Mouse (Mus musculus) naive thymus-derived CD4-positive, alpha-beta T cell, adult 2 months (primary cell): Measurements from ENCODE around the gene Racgap1.

Experiments used
- DNase-seq: peaks from one replicate; pipeline ENCODE4 v3.0.0-alpha.2; 2011; ENCODE audit warnings: low read depth

The Racgap1 gene

DNA sequence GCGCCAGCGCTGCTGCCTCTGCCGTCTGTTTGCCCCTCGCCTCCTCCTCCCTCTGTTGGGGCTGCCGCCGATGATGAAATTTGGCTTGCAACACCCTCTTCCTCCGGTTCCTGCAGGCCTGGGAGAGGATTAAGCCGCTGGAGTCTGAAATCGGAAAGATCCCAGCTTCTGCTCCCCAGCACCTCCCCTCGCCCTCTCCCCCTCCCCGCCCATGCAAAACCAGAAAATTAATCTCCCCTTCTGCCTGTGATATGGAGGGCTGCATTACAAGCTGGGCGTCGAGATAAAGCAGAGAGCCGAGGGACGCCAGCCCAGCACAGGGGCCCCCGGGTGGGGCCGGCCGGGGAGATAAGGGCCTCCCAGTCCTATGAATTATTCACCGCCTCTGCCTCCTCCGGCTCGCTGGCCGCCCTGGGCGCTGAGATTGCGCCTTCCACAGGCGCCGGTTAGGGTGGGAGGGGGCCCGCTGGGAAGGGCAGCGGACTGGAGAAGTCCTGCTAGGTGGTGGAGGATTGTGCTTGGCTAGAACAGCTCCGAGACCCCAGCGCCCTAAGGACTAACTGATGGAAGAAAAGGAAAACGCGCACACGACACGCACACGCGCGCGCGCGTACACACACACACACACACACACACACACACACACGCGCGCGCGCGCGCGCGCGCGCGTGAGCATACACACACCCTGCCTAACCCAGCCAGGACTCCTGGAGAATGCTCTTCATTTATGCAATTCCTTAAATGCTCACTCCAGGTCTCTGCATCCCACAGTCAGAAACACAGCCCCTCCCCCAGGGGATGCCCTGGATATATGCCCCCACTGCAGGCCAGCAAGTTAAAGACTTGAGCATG, 13.4 kb upstream of the Racgap1 start:
- no peak for DNase-seq

- no peak for DNase-seq
Measured at GRCm38 (mm10) chr15:99663964-99664599, 12.6 kb upstream of the Racgap1 start.

GRCm38 (mm10) chr15:99662371-99662770, 10.9 kb upstream of the Racgap1 start:
- no peak for DNase-seq

- DNase-seq, result no peak
Measured at GRCm38 (mm10) chr15:99661121-99661830, 9.8 kb upstream of the Racgap1 start.

DNA sequence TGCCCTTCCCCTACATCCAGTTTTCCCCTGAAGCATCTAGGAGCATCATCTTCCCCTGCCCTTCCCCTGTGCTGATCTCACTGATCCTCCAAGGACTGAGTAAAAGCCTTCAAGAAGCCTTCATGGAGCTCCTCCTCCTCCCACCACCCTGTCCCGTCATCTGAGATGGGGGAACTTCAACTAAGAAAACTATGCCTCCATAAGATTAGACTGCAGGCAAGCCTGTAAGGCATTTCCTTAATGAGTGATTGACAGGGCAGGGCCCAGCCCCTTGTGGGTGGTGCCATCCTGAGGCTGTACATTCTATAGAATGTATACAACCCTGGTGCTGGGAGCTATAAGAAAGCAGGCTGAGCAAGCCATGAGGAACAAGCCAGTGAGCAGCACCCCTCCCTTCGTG, 7.0 kb upstream of the Racgap1 start:
- DNase-seq, result no peak

GRCm38 (mm10) chr15:99655956-99656355, 4.5 kb upstream of the Racgap1 start:
- no peak for DNase-seq

- DNase-seq, result no peak
Measured at GRCm38 (mm10) chr15:99653876-99654275, 2.4 kb upstream of the Racgap1 start.

DNA sequence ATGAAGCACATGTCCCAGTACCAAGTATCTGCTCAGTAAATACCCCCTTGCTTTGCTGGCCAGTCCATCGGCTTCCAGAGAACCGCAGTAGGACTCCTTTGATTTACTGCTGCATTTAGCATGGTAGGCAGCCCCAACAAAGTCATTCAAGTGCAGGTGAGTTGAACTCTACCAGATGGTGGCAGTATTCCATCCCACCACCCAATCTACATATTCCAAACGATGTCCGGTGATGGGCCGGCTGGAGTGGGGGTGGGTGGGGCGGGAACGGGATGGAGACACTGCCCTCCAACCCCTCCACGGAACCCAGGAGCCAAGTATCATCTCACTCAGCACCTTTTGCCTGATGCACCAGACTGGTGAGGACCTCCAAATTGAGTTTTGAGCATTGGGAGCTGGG, 1.8 kb upstream of the Racgap1 start:
- peak; percentile 52 for DNase-seq

DNA sequence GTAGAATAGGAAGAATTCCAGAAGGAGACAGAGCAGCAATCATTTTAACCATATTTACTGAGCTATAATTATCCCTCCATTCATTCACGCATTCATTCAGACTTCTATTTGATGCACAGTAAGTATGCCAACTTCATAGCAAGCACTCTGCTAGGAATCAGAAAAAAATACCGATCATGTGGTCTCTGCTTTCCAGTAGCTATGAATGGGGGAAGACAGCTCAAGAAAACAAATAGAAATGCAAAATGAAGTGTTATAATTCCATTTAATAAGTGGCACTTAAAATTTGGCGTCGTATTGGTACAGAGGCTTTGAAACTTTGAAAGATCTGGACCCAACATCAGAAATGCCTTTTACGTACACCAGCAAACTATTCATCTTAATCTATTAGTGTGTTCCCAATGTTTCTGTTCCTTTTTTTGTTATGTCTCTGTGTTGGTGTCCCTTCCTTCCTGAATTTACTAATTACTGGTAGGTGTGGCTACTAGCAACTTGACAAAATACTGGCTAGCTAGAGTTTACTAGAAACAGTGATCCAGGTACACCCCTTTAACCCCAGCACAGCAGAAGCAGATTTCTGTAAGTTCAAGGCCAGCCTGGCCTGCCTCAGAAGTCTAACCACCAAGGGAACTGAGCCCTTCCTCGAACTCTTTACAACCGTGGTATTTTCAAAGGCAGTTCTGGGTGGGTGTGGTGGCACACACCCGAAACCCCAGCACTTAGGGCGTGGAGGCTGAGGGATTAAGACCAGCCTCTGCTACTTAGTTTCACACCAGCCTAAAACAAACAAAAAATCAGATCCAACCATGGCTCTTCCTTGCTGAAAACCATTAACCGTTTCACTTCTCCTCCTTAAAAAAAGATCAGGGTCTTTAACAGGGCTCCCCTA, 772 bp upstream of the Racgap1 start:
- peak; percentile 47 for DNase-seq

DNA sequence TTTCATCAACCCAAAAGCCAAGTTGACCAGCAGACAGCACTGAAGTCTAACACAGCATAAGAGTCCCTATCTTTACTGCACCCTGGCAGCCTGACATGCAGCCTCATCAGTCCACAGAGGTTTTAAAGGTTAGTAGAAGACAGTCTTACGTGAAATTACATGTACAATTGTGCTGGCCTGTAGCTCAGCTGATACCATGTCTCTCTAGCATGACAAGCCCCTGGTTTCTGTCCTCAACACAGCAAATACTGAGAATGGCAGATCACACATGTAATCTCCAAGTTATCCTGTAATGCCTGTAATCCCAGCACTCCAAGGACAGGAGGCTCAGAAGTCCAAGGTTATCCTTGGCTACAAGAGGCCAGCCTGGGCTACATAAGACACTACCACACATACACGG, 1.2 kb downstream of the Racgap1 start:
- DNase-seq, result no peak

GRCm38 (mm10) chr15:99649067-99649761, 2.2 kb downstream of the Racgap1 start:
- DNase-seq, result no peak

GRCm38 (mm10) chr15:99648326-99648725, 3.1 kb downstream of the Racgap1 start:
- no peak for DNase-seq

DNA sequence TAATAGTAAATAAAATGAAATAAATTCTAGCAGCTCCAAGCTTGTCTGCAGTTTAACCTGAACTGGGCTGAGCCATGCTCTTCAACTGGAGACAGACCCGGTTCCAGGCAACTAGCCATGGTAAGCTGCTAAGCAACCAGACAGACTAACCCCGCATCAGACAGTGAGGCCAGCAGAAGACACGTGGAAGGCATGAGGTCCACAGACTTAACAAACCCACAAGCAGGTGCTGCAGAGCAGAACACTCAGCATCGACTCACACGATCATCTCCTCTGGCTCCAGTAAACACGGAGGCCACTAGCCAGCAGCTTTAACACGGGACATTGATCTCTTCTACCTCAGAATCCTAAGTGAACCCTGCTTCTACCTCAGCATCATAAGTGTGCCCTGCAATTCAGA, 6.7 kb downstream of the Racgap1 start:
- no peak for DNase-seq

GRCm38 (mm10) chr15:99643832-99644231, 7.6 kb downstream of the Racgap1 start:
- peak; percentile 26 for DNase-seq

- DNase-seq, result no peak
Measured at GRCm38 (mm10) chr15:99642622-99643021, 8.8 kb downstream of the Racgap1 start.

DNA sequence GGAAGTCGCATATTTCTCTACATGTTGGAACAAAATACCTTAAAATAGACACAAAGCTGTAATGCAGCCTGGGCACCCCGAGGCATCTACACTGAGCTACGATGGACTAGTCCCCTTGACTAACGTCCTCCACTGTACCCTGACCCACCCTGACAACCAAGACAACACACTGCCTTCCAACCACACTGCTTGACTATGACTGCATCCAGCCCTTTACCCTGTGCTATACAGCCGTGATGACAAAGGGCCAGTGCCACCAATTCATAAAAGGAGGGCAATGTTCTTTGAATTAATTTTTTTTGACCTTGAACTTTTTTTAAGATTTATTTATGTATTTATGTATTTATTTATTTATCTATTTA, 13.4 kb downstream of the Racgap1 start:
- no peak for DNase-seq

DNA sequence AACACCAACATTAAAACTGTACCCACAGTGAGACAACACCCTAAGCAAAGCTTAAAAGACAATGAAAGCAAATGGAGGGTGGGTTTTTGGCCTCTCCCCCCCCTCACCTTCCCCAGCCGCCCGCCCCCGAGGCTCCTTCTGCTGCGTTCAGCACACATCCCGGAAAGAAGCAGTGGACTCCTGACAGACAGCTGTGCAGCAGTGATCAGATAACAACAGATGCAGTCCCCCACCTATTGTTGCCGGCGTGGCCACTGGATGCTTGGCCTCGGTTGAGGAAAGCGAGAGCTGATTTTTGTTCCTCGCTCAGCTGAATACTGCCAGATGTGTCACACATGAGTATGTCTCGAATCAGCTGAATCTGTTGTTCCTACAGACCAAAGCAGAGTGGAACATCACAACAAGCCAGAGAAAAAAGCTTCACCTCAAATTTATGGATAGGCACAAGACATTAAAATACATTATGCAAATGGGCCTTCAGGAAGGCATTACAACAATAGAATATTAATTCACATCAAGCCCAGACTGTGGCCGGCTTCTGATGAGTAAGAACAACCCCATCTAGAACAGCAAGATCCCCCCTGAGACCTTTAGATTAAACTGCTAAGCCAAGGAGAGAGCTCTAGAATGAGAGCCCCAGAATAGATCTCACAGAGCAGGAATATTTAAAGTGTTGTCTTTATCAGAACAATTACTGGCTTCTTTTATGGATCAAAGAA, 13.9 kb downstream of the Racgap1 start:
- DNase-seq, result no peak

DNA sequence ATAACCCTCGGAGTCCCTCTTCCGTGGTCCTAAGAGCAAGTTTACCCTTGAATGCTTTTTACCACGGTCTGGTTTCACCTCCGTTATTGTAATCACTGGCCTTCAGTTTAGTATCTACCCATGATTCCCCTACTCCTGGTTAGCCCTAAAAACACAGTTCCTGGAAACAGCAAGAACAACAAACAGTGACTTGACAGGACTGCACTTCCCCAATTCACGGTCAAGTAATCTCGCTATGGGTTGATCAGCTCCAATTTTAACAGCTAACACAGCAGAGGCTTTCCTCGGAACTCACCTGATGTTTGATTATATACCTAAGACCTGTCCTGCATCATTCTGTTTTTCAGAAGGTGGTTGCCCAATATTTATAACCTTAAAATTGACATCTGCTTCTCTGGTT, 16.8 kb downstream of the Racgap1 start:
- DNase-seq, result no peak

GRCm38 (mm10) chr15:99631618-99632017, 19.8 kb downstream of the Racgap1 start:
- DNase-seq, result peak; percentile 35

GRCm38 (mm10) chr15:99622063-99622462, 29.4 kb downstream of the Racgap1 start:
- DNase-seq, result no peak

GRCm38 (mm10) chr15:99619821-99620220, 31.6 kb downstream of the Racgap1 start:
- DNase-seq, result no peak
